Mouse (Mus musculus): ENCODE measurements around the gene Pde4d. TPM values are rescaled to one million over a fixed set of nuclear protein-coding genes. Genes with fewer than 3 reads are reported as not detected.

The Pde4d gene
- total RNA-seq, 2 experiments from 2014 or later, result 37.4 to 43.6 TPM

GRCm38 (mm10) chr13:109229618-109230334, 780.0 kb downstream of the Pde4d start:
- DNase-seq, result no peak

GRCm38 (mm10) chr13:109230335-109230987, 780.7 kb downstream of the Pde4d start:
- DNase-seq, result no peak
- intact Hi-C loops (cut with DNase I), result loop anchor here (5.0 to 10.0 kb wide), 3 partner anchors 37 to 674 kb away; no protein-coding TSS in a partner anchor

More at GRCm38 (mm10) chr13:109229618-109230334, 780.0 kb downstream of the Pde4d start:
- intact Hi-C loops (cut with DNase I), result loop anchor here (1.0 to 10.0 kb wide), 8 partner anchors 38 to 675 kb away; no protein-coding TSS in a partner anchor

GRCm38 (mm10) chr13:109231848-109232460, 782.2 kb downstream of the Pde4d start:
- DNase-seq, result no peak
- intact Hi-C loops (cut with DNase I), result loop anchor here (5.0 to 10.0 kb wide), 3 partner anchors 35 to 673 kb away; no protein-coding TSS in a partner anchor

GRCm38 (mm10) chr13:109232531-109232930, 782.8 kb downstream of the Pde4d start:
- no peak for DNase-seq
- intact Hi-C loops (cut with DNase I), result loop anchor here (5.0 to 10.0 kb wide), 3 partner anchors 35 to 672 kb away; no protein-coding TSS in a partner anchor

- no peak for DNase-seq
- intact Hi-C loops (cut with DNase I), result loop anchor here (5.0 to 10.0 kb wide), 3 partner anchors 33 to 671 kb away; no protein-coding TSS in a partner anchor
These were observed 784.3 kb downstream of the Pde4d start for GRCm38 (mm10) chr13:109233911-109234613.

- no peak for DNase-seq
- intact Hi-C loops (cut with DNase I), result loop anchor here (10.0 kb wide), 1 partner anchor 669 kb away; no protein-coding TSS in a partner anchor
These were observed 786.3 kb downstream of the Pde4d start for GRCm38 (mm10) chr13:109236047-109236446.

- intact Hi-C loops (cut with DNase I), result loop anchor here (10.0 kb wide), 1 partner anchor 666 kb away; no protein-coding TSS in a partner anchor
- DNase-seq, result no peak
These were observed 788.9 kb downstream of the Pde4d start for GRCm38 (mm10) chr13:109238670-109239069.

- peak in 1 of 2 experiments; percentile 32 for DNase-seq
- intact Hi-C loops (cut with DNase I), result loop anchor here (10.0 kb wide), 1 partner anchor 666 kb away; no protein-coding TSS in a partner anchor
These were observed 789.5 kb downstream of the Pde4d start for GRCm38 (mm10) chr13:109239296-109239695.

GRCm38 (mm10) chr13:109242456-109243050, 792.8 kb downstream of the Pde4d start:
- no peak for DNase-seq
- intact Hi-C loops (cut with DNase I), result no loop called here

- no peak for DNase-seq
- intact Hi-C loops (cut with DNase I), result no loop called here
These were observed 793.4 kb downstream of the Pde4d start for GRCm38 (mm10) chr13:109243160-109243559.

GRCm38 (mm10) chr13:109247061-109247460, 797.3 kb downstream of the Pde4d start:
- DNase-seq, result no peak
- intact Hi-C loops (cut with DNase I), result no loop called here

GRCm38 (mm10) chr13:109249315-109249714, 799.6 kb downstream of the Pde4d start:
- intact Hi-C loops (cut with DNase I), result no loop called here
- no peak for DNase-seq

GRCm38 (mm10) chr13:109255634-109256033, 805.9 kb downstream of the Pde4d start:
- no peak for DNase-seq

GRCm38 (mm10) chr13:109260220-109260795, 810.6 kb downstream of the Pde4d start:
- DNase-seq, result peak; percentile 56 to 67
- intact Hi-C loops (cut with DNase I), result no loop called here

More at GRCm38 (mm10) chr13:109255634-109256033, 805.9 kb downstream of the Pde4d start:
- intact Hi-C loops (cut with DNase I), result loop anchor here (5.0 kb wide), 1 partner anchor 37 kb away; no protein-coding TSS in a partner anchor

- peak in 1 of 2 experiments; percentile 8 for DNase-seq
- intact Hi-C loops (cut with DNase I), result no loop called here
These were observed 811.2 kb downstream of the Pde4d start for GRCm38 (mm10) chr13:109260796-109261516.

GRCm38 (mm10) chr13:109261642-109262220, 812.0 kb downstream of the Pde4d start:
- no peak for DNase-seq
- intact Hi-C loops (cut with DNase I), result no loop called here

- DNase-seq, result no peak
- intact Hi-C loops (cut with DNase I), result no loop called here
These were observed 812.8 kb downstream of the Pde4d start for GRCm38 (mm10) chr13:109262501-109262900.

- intact Hi-C loops (cut with DNase I), result no loop called here
- DNase-seq, result no peak
These were observed 814.1 kb downstream of the Pde4d start for GRCm38 (mm10) chr13:109263833-109264232.

All from heart, postnatal 36 days (tissue).